Mouse (Mus musculus): Measurements from ENCODE around the gene Ticam1. TPM values are rescaled to one million over a fixed set of nuclear protein-coding genes. Genes with fewer than 3 reads are reported as not detected.
A peak's percentile ranks its signal among the peaks of the same experiment; 100 is the strongest.

Ticam1 gene
- 4.2 and 4.8 TPM in 2 replicates for polyA plus RNA-seq (2012; rRNA removed)

- Histone ChIP-seq H3K4me3 (ENCODE audit: insufficient read depth, low read length) (peak within 1 kb of the TSS; percentile 45), H3K4me1 (ENCODE audit: control insufficient read depth, insufficient read depth, low read length) (peaks cover 2% of the 10 kb centered on the region), H3K27ac (ENCODE audit: insufficient read depth, low read length) (peak within 1 kb of the TSS; percentile 25)
- TF ChIP-seq POLR2A (IDR thresholded peaks at IDR 0.05; ENCODE audit: extremely low read depth, insufficient read depth, low read length) (peak; percentile 61; the same call in 1 of the 2 replicates), CTCF (IDR thresholded peaks at IDR 0.05; ENCODE audit: extremely low read depth, insufficient read depth, low read length) (no peak)
Observed at GRCm38 (mm10) chr17:56276643-56277566, at the start of gene Ticam1. Ticam1 (minus strand) TSS chr17:56276786.

GRCm38 (mm10) chr17:56325450-56326152 lies 49.0 kb upstream of the Ticam1 start, which contains the start of gene Kdm4b:
Kdm4b (plus strand) TSS chr17:56326062.
- peak within 1 kb of the TSS; percentile 87 for H3K4me3 ChIP-seq (ENCODE audit: insufficient read depth, low read length)
- 0 out of 2 replicates have a peak within 1 kb of the TSS, but pooled peaks have one; percentile 7 for H3K27ac ChIP-seq (ENCODE audit: insufficient read depth, low read length)
- peaks cover 9% of the 10 kb centered on the region; the same call in 1 of the 2 replicates for H3K4me1 ChIP-seq (ENCODE audit: control insufficient read depth, insufficient read depth, low read length)
- TF ChIP-seq CTCF (IDR thresholded peaks at IDR 0.05; ENCODE audit: extremely low read depth, insufficient read depth, low read length) (no peak), POLR2A (IDR thresholded peaks at IDR 0.05; ENCODE audit: extremely low read depth, insufficient read depth, low read length) (peak; percentile 86)

- Histone ChIP-seq H3K27ac (ENCODE audit: insufficient read depth, low read length) (no peak overlapping the region), H3K4me3 (ENCODE audit: insufficient read depth, low read length) (no peak overlapping the region), H3K4me1 (ENCODE audit: control insufficient read depth, insufficient read depth, low read length) (peaks cover 6% of the 10 kb centered on the region; the same call in 1 of the 2 replicates)
- TF ChIP-seq POLR2A (IDR thresholded peaks at IDR 0.05; ENCODE audit: extremely low read depth, insufficient read depth, low read length), result no peak
- no peak for TF ChIP-seq CTCF (IDR thresholded peaks at IDR 0.05; ENCODE audit: extremely low read depth, insufficient read depth, low read length)
Observed at GRCm38 (mm10) chr17:56324419-56324818, 47.8 kb upstream of the Ticam1 start.

- Histone ChIP-seq H3K4me1 (ENCODE audit: control insufficient read depth, insufficient read depth, low read length) (no peaks in the 10 kb centered on the region), H3K4me3 (ENCODE audit: insufficient read depth, low read length) (no peak overlapping the region), H3K27ac (ENCODE audit: insufficient read depth, low read length) (no peak overlapping the region)
- TF ChIP-seq POLR2A (IDR thresholded peaks at IDR 0.05; ENCODE audit: extremely low read depth, insufficient read depth, low read length) (no peak), CTCF (IDR thresholded peaks at IDR 0.05; ENCODE audit: extremely low read depth, insufficient read depth, low read length) (no peak)
Observed at GRCm38 (mm10) chr17:56309191-56309945, 32.8 kb upstream of the Ticam1 start.

- Histone ChIP-seq H3K4me1 (ENCODE audit: control insufficient read depth, insufficient read depth, low read length) (no peaks in the 10 kb centered on the region), H3K27ac (ENCODE audit: insufficient read depth, low read length) (no peak overlapping the region), H3K4me3 (ENCODE audit: insufficient read depth, low read length) (no peak overlapping the region)
- TF ChIP-seq POLR2A (IDR thresholded peaks at IDR 0.05; ENCODE audit: extremely low read depth, insufficient read depth, low read length) (no peak), CTCF (IDR thresholded peaks at IDR 0.05; ENCODE audit: extremely low read depth, insufficient read depth, low read length) (no peak)
Observed at GRCm38 (mm10) chr17:56308088-56308487, 31.5 kb upstream of the Ticam1 start.

- H3K27ac ChIP-seq (ENCODE audit: insufficient read depth, low read length), result no peak overlapping the region
- TF ChIP-seq POLR2A (IDR thresholded peaks at IDR 0.05; ENCODE audit: extremely low read depth, insufficient read depth, low read length) (no peak), CTCF (IDR thresholded peaks at IDR 0.05; ENCODE audit: extremely low read depth, insufficient read depth, low read length) (peak; percentile 20; the same call in 1 of the 2 replicates)
- no peak overlapping the region for H3K4me3 ChIP-seq (ENCODE audit: insufficient read depth, low read length)
- H3K4me1 ChIP-seq (ENCODE audit: control insufficient read depth, insufficient read depth, low read length), result no peaks in the 10 kb centered on the region
Observed at GRCm38 (mm10) chr17:56305826-56306225, 29.2 kb upstream of the Ticam1 start.

- TF ChIP-seq POLR2A (IDR thresholded peaks at IDR 0.05; ENCODE audit: extremely low read depth, insufficient read depth, low read length) (no peak), CTCF (IDR thresholded peaks at IDR 0.05; ENCODE audit: extremely low read depth, insufficient read depth, low read length) (no peak)
- Histone ChIP-seq H3K27ac (ENCODE audit: insufficient read depth, low read length) (no peak overlapping the region), H3K4me3 (ENCODE audit: insufficient read depth, low read length) (no peak overlapping the region), H3K4me1 (ENCODE audit: control insufficient read depth, insufficient read depth, low read length) (no peaks in the 10 kb centered on the region)
Observed at GRCm38 (mm10) chr17:56305156-56305555, 28.6 kb upstream of the Ticam1 start.

GRCm38 (mm10) chr17:56304718-56305117 lies 28.1 kb upstream of the Ticam1 start:
- H3K4me1 ChIP-seq (ENCODE audit: control insufficient read depth, insufficient read depth, low read length), result no peaks in the 10 kb centered on the region
- TF ChIP-seq POLR2A (IDR thresholded peaks at IDR 0.05; ENCODE audit: extremely low read depth, insufficient read depth, low read length) (no peak), CTCF (IDR thresholded peaks at IDR 0.05; ENCODE audit: extremely low read depth, insufficient read depth, low read length) (no peak)
- H3K27ac ChIP-seq (ENCODE audit: insufficient read depth, low read length), result no peak overlapping the region
- H3K4me3 ChIP-seq (ENCODE audit: insufficient read depth, low read length), result peak overlapping the region; percentile 33; the same call in 1 of the 2 replicates
